ENCODE assay signal across 21 mouse cellular contexts in the genomic region with DNA sequence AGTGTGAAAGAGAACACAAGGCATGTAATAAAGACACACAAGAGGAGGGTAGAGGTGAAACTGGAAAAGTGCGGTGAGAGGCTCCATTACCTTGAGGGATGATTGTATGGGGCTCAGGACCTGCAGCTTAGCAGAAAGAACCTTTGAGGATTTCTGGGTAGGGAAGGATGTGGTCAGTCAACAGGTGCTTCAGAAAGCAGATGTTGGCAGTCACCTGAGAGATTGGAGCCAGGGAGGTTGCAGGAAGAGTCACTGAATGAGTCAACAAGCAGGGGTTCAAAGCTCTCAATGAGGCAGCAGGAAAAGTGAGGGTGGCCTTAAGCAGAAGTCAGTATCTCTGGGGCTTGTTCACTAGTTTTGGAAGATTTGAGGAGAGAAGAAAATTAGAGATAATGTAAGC.
A peak's percentile ranks its signal among the peaks of the same experiment; 100 is the strongest.
DNase-seq lines count a peak whose midpoint lies in the region.
"Had no signal": no experiment of that assay in that cellular context is flagged by ENCODE, and none has a peak within 500 bp of the region (broad histone marks: within the 10 kb centered on the region; RNA-seq: fewer than 3 reads in every experiment).

No protein-coding gene starts in this region.

- no peaks in the 10 kb centered on the region for H3K27me3 ChIP-seq in heart, embryonic 10.5 days (ENCODE audit: insufficient read depth, poor library complexity, severe bottlenecking)
- H3K27me3 ChIP-seq: embryonic facial prominence, embryonic 13.5 days; forebrain, embryonic 15.5 days; heart, embryonic 12.5 days; hindbrain, embryonic 12.5 days; megakaryocyte, embryonic 14.5 days had no signal

- no peaks in the 10 kb centered on the region for H3K9me3 ChIP-seq in heart, embryonic 10.5 days
- H3K9me3 ChIP-seq: embryonic facial prominence, embryonic 13.5 days; forebrain, embryonic 15.5 days; heart, embryonic 12.5 days; hindbrain, embryonic 12.5 days; megakaryocyte, embryonic 14.5 days had no signal

- peak; percentile 7 for DNase-seq in heart, adult 11 months
- DNase-seq in heart, embryonic 10.5 days (ENCODE audit: low spot score) = no peak
- DNase-seq in MEL-GATA-1-ER (ENCODE audit: extremely low read depth, low read depth) = peak; percentile 2
- peak; percentile 41 for DNase-seq in naive thymus-derived CD4-positive, alpha-beta T cell, adult 2 months (ENCODE audit: low read depth)
- peak; percentile 18 to 39 for DNase-seq in thymus, postnatal 36 days
- DNase-seq in c-Kit-positive CD71-positive TER-119-positive erythroid progenitor cells, embryonic 14.5 days (ENCODE audit: low spot score) = no peak
- no peak for DNase-seq in cerebellum, adult 18-20 months
- no peak for DNase-seq in embryo, embryonic 9.5 days (ENCODE audit: extremely low spot score)
- DNase-seq: cerebellum, adult 9-10 months; gastrocnemius, postnatal 36 days; heart, postnatal 14 days; kidney, adult 9 months; kidney, postnatal 4 days; midbrain, embryonic 14.5 days; right cerebral cortex, postnatal 14 days; spleen, adult 18-20 months had no signal

- peaks cover 16% of the 10 kb centered on the region for H3K4me1 ChIP-seq in heart, embryonic 10.5 days

- WGBS in heart, embryonic 10.5 days = 86% methylated on average over 1 of the region's 1 CpGs

- H3K36me3 ChIP-seq in heart, embryonic 10.5 days = no peaks in the 10 kb centered on the region
- H3K36me3 ChIP-seq: embryonic facial prominence, embryonic 13.5 days; forebrain, embryonic 15.5 days; heart, embryonic 12.5 days; hindbrain, embryonic 12.5 days had no signal

- no peak overlapping the region for H3K27ac ChIP-seq in heart, embryonic 10.5 days
- H3K27ac ChIP-seq: embryonic facial prominence, embryonic 13.5 days; forebrain, embryonic 15.5 days; hindbrain, embryonic 12.5 days had no signal

- no peak overlapping the region for H3K4me3 ChIP-seq in heart, embryonic 10.5 days
- H3K4me3 ChIP-seq: embryonic facial prominence, embryonic 13.5 days; forebrain, embryonic 15.5 days; heart, embryonic 12.5 days; hindbrain, embryonic 12.5 days; megakaryocyte, embryonic 14.5 days had no signal

Comparison
In these comparisons a context has a peak if more than half of its experiments do, and no peak if none do; other contexts are left out.
1. DNase-seq: peak in heart, adult 11 months (single experiment), MEL-GATA-1-ER (single experiment), naive thymus-derived CD4-positive, alpha-beta T cell, adult 2 months (single experiment) and thymus, postnatal 36 days (2 of 2); none in heart, embryonic 10.5 days (single experiment), c-Kit-positive CD71-positive TER-119-positive erythroid progenitor cells, embryonic 14.5 days (single experiment), cerebellum, adult 18-20 months (0 of 2) and embryo, embryonic 9.5 days (single experiment).